Comparison of ENCODE assay signal across 36 mouse cellular contexts in the genomic region with DNA sequence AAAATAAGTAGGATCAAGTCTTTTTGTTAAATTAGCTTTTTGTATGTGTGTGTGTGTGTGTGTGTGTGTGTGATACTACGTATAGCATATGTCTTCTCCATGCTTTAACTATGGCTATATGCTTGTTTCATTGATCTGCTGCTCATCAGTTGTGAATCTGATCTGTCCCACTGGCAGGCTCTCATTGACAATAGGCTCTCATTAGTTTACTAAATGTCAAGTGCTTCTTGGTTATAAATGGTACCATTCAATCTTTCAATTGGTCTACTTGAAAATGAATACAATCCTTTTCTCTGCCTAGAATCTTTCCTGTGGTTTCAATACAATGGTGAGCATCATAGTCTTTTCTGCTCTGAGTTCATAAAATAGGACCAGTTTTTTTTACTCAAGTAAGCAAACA.
"Had no signal": no experiment of that assay in that cellular context is flagged by ENCODE, and none has a peak within 500 bp of the region (broad histone marks: within the 10 kb centered on the region; RNA-seq: fewer than 3 reads in every experiment).

No protein-coding gene starts in this region.

- H3K4me2 ChIP-seq: heart, embryonic 11.5 days; heart, embryonic 12.5 days; heart, embryonic 13.5 days; heart, embryonic 15.5 days; hindbrain, embryonic 12.5 days; hindbrain, embryonic 13.5 days; hindbrain, embryonic 14.5 days; hindbrain, embryonic 15.5 days; intestine, embryonic 15.5 days; kidney, embryonic 15.5 days had no signal

- ATAC-seq: hindbrain, embryonic 16.5 days; hindbrain, postnatal 0 days; inflammation-experienced regulatory T-cells, adult 6 months; intestine, embryonic 15.5 days; intestine, embryonic 16.5 days; intestine, postnatal 0 days had no signal

- H3K27me3 ChIP-seq: heart, embryonic 12.5 days; heart, embryonic 13.5 days; heart, embryonic 15.5 days; hindbrain, embryonic 12.5 days; hindbrain, embryonic 13.5 days; hindbrain, embryonic 15.5 days; intestine, embryonic 15.5 days; kidney, embryonic 15.5 days had no signal

- H3K36me3 ChIP-seq: heart, embryonic 10.5 days; heart, embryonic 12.5 days; heart, embryonic 13.5 days; heart, embryonic 15.5 days; hindbrain, embryonic 10.5 days; hindbrain, embryonic 12.5 days; hindbrain, embryonic 13.5 days; hindbrain, embryonic 15.5 days; intestine, embryonic 15.5 days; kidney, embryonic 15.5 days had no signal

- H3K9ac ChIP-seq: heart, embryonic 12.5 days; heart, embryonic 13.5 days; heart, embryonic 15.5 days; hindbrain, embryonic 12.5 days; hindbrain, embryonic 13.5 days; hindbrain, embryonic 14.5 days; hindbrain, embryonic 15.5 days; intestine, embryonic 15.5 days; kidney, embryonic 15.5 days had no signal

- H3K4me1 ChIP-seq: heart, embryonic 10.5 days; heart, embryonic 12.5 days; heart, embryonic 13.5 days; heart, embryonic 15.5 days; hindbrain, embryonic 10.5 days; hindbrain, embryonic 12.5 days; hindbrain, embryonic 13.5 days; hindbrain, embryonic 15.5 days; intestine, embryonic 15.5 days; kidney, embryonic 15.5 days had no signal

- DNase-seq: heart, postnatal 10 days; heart, postnatal 14 days; heart, postnatal 36 days; heart, postnatal 4 days; kidney, adult 11 months; kidney, adult 18-20 months; kidney, adult 2 months; kidney, adult 8-10 months; kidney, adult 9 months; kidney, postnatal 10 days; kidney, postnatal 14 days; kidney, postnatal 25 days; kidney, postnatal 36 days; kidney, postnatal 4 days; layer of hippocampus, adult 9-11 months; layer of hippocampus, postnatal 36 days had no signal

- H3K4me3 ChIP-seq: heart, embryonic 10.5 days; heart, embryonic 12.5 days; heart, embryonic 13.5 days; heart, embryonic 15.5 days; hindbrain, embryonic 10.5 days; hindbrain, embryonic 12.5 days; hindbrain, embryonic 13.5 days; hindbrain, embryonic 15.5 days; intestine, embryonic 15.5 days; kidney, embryonic 15.5 days; layer of hippocampus, adult 2 months; left cerebral cortex, adult 2 months had no signal

- H3K9me3 ChIP-seq: heart, embryonic 10.5 days; heart, embryonic 12.5 days; heart, embryonic 13.5 days; heart, embryonic 15.5 days; hindbrain, embryonic 10.5 days; hindbrain, embryonic 12.5 days; hindbrain, embryonic 13.5 days; hindbrain, embryonic 15.5 days; intestine, embryonic 15.5 days; kidney, embryonic 15.5 days had no signal

- H3K27ac ChIP-seq: heart, embryonic 10.5 days; heart, embryonic 13.5 days; heart, embryonic 15.5 days; hindbrain, embryonic 10.5 days; hindbrain, embryonic 12.5 days; hindbrain, embryonic 13.5 days; hindbrain, embryonic 14.5 days; hindbrain, embryonic 15.5 days; hindbrain, postnatal 0 days; intestine, embryonic 15.5 days; kidney, embryonic 15.5 days; kidney, postnatal 0 days; layer of hippocampus, adult 2 months; left cerebral cortex, adult 2 months had no signal
